Mouse (Mus musculus) CH12.LX (cell line): ENCODE measurements around the gene Dab1.

Experiments used
- CTCF ChIP-seq, 2 experiments: IDR thresholded peaks in 1 of 2; conservative IDR thresholded peaks in 1 of 2; 2 replicates each; pipeline ENCODE4 v1.5.1; 2011 to 2012; ENCODE audit warnings: low read depth in 2 of 2, low read length in 2 of 2, improper control_type of control experiment in 1 of 2, inconsistent platforms in 1 of 2, mild to moderate bottlenecking in 1 of 2, moderate library complexity in 1 of 2
- E2F4 ChIP-seq: IDR thresholded peaks from 2 replicates; pipeline ENCODE4 v1.6.1; 2011; ENCODE audit warnings: low read depth, low read length, improper control_type of control experiment; ENCODE audit not compliant: insufficient replicate concordance
- HCFC1 ChIP-seq: IDR thresholded peaks from 2 replicates; pipeline ENCODE4 v1.6.1; 2012; ENCODE audit warnings: low read depth, mild to moderate bottlenecking, inconsistent platforms, low read length, improper control_type of control experiment
- JUND ChIP-seq: conservative IDR thresholded peaks from 2 replicates; pipeline ENCODE4 v1.6.1; 2011; ENCODE audit warnings: low read depth, low read length, improper control_type of control experiment
- MYC ChIP-seq: IDR thresholded peaks from 2 replicates; pipeline ENCODE4 v1.6.1; 2011; ENCODE audit warnings: low read depth, mild to moderate bottlenecking, improper control_type of control experiment, low read length
- POLR2A ChIP-seq: IDR thresholded peaks from 2 replicates; pipeline ENCODE4 v1.6.1; 2011; ENCODE audit warnings: low read depth, mild to moderate bottlenecking, improper control_type of control experiment, low read length
- POLR2AphosphoS2 ChIP-seq: IDR thresholded peaks from 2 replicates; pipeline ENCODE4 v1.6.1; 2011; ENCODE audit warnings: low read depth, low read length, improper control_type of control experiment
- RAD21 ChIP-seq: IDR thresholded peaks from 2 replicates; pipeline ENCODE4 v1.6.1; 2011; ENCODE audit warnings: low read depth, mild to moderate bottlenecking, low read length, improper control_type of control experiment, moderate library complexity
- SIN3A ChIP-seq: IDR thresholded peaks from 2 replicates; pipeline ENCODE4 v1.6.1; 2012; ENCODE audit warnings: low read length, improper control_type of control experiment, inconsistent platforms
- TCF12 ChIP-seq: IDR thresholded peaks from 2 replicates; pipeline ENCODE4 v1.6.1; 2014; ENCODE audit warnings: low read depth, mild to moderate bottlenecking, inconsistent platforms, low read length, improper control_type of control experiment
- USF1 ChIP-seq: IDR thresholded peaks from 2 replicates; pipeline ENCODE4 v1.6.1; 2014; ENCODE audit warnings: low read depth, mild to moderate bottlenecking, inconsistent platforms, low read length, improper control_type of control experiment
- ZC3H11A ChIP-seq: IDR thresholded peaks from 2 replicates; pipeline ENCODE4 v1.6.1; 2012; ENCODE audit warnings: low read depth, mild to moderate bottlenecking, inconsistent platforms, low read length, improper control_type of control experiment

DNA sequence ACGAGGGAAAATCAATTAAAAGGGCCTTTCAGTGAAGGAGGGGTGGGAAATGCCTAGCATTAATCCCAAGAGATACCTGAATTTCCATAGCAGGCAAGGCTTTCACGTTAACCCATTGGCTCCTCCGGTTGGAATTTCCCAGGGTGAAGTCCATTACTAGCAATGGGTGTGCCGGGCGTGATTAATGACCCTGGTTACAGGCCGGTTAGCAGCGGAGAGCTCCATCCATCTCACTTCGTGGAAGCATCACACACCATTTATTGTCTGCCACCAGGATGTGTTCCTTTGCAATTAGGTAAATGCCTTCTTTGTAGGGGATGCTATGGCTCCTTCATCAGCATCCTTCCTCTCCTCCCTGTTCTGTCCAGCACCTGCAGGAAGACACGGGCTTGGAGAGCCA, 350.7 kb downstream of the Dab1 start:
- TF ChIP-seq HCFC1 (no peak), CTCF (conservative IDR thresholded peaks at IDR 0.05 in 1 of 2, IDR thresholded peaks at IDR 0.05 in 1 of 2; ENCODE audit: low read depth in 2 of 2, low read length in 2 of 2) (no peak), POLR2AphosphoS2 (no peak), SIN3A (no peak), ZC3H11A (no peak), USF1 (no peak), POLR2A (no peak), TCF12 (no peak), RAD21 (no peak), JUND (no peak), MYC (no peak), E2F4 (no peak)
